Mouse (Mus musculus): ENCODE measurements around the gene Ccn5.
A peak's percentile ranks its signal among the peaks of the same experiment; 100 is the strongest.

The Ccn5 gene

GRCm38 (mm10) chr2:163820607-163821006 is at the start of gene Ccn5:
Gene Ccn5, plus strand, starts transcription at chr2:163820861.
- DNase-seq (ENCODE audit: low read depth, low spot score) = no peak

DNA sequence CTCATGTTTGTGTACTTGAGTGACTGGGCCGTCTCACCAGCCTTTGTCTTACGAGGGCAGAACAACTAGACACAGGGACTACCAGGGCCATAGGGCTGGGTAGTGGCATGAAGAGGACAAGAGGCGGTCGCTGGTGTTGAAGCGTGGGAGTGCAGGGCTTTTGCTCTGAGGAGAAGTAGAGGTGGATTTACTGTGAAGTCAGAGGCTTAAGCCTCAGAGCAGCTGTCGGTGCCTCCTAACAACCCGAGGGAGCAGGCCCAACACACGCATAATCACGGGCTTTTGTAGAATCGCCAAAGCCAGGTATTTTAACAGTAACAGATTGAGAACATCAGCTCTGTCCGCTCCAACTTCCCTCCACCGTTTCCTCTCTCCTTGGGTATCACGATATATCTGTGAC is 44.0 kb upstream of the Ccn5 start:
- no peak for DNase-seq (ENCODE audit: low read depth, low spot score)

- no peak for DNase-seq (ENCODE audit: low read depth, low spot score)
Observed at GRCm38 (mm10) chr2:163777061-163777460, 43.6 kb upstream of the Ccn5 start.

DNA sequence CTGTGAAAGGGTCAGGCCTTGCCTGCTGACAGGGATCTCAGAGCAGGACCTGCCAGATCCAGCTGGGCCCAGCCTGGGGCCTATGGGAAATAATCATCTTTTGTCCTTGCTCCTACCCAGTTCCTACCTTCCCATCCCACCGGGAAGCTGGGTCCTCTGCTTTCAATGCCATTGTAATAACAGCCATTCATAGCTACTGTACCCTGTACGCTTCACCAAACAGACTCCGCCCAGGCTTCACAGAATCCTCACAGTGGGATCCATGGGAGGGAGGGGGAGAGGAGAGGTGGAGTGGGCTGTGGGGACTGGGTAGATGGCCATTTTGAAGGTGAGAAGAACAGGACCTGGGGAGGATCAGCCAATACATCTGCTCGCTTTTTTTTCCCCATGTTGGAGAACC is 41.8 kb upstream of the Ccn5 start:
- DNase-seq (ENCODE audit: low read depth, low spot score) = no peak

GRCm38 (mm10) chr2:163783368-163783767 is 37.3 kb upstream of the Ccn5 start:
- DNase-seq (ENCODE audit: low read depth, low spot score) = no peak

GRCm38 (mm10) chr2:163783901-163784300 is 36.8 kb upstream of the Ccn5 start:
- DNase-seq (ENCODE audit: low read depth, low spot score) = no peak

DNA sequence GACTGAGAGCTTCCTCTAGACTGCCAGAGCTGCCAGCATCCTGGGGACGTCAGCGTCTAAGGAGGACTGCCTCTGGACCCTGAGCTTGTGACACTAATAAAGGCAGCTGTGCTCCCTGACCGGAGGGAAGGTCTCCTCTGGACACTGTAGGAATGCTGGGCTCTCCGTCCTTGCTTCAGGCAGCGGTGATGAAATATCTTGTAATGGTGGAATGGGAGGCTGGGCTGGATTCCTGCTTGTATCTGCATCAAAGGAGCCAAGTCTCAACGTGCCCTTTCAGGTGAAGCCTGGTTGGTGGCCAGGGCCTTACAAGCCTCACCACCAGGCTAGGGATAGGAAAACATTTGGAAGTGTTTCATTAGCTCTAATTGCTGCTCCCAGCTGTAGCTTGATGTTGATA is 33.6 kb upstream of the Ccn5 start:
- DNase-seq (ENCODE audit: low read depth, low spot score) = no peak

DNA sequence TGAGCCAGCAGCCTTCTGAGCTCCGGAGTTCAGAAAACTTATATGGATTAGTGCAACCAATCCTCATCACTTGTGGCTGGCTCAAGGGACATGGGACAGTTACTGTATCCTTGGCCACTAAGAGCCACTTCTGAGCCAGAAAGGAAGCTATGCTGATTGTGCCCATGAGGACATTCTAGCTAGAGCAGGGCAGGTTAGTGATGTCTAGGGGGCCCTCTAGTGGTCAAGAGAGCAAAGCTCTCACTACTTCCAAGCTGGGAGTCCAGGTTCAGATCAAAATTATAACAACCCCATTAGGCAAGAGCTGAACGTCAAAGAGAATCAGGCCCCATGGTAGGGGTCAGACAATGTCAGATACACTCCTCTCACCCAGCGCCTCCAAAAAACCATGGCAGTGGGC is 33.0 kb upstream of the Ccn5 start:
- peak; percentile 47 for DNase-seq (ENCODE audit: low read depth, low spot score)

DNA sequence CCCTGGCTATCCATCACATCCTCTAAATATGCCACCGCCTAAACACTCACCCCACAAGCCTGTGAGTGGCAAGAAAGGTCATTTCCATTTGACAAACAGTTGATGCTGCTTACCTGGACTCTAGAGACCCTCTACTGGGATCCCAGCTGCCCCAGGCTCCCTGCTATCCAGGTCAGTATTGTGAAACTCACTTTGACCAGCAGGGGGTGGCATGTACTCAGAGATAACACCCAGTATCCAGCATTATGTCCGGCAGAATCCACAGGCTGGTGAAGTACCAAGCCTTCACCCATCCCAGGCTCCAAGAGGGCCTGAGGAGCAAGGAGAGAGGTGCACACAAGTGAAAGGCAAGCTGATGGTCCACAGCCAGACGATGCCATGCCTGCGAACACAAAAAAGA is 32.2 kb upstream of the Ccn5 start:
- DNase-seq (ENCODE audit: low read depth, low spot score) = no peak

GRCm38 (mm10) chr2:163798411-163798810 is 22.2 kb upstream of the Ccn5 start:
- DNase-seq (ENCODE audit: low read depth, low spot score) = no peak

GRCm38 (mm10) chr2:163800832-163801231 is 19.8 kb upstream of the Ccn5 start:
- no peak for DNase-seq (ENCODE audit: low read depth, low spot score)

DNA sequence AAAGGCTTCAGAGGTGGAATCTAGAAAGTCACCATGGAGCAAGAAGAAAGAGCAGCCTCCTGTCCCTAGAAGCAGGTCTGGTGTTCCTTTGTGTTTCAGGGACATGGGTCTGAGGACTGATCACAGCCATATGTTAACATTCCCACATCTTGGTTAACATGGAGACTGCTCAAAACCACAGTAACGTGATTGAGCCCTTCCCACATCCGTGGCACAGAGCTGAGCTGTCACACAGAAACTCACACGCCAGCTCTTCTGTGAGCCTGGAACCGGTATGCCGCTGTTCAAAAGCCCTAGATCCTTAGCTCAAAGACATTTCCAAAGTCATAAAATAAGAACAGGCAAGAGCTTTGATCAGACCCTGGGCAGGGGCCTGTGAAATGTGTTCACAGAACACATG is 19.3 kb upstream of the Ccn5 start:
- no peak for DNase-seq (ENCODE audit: low read depth, low spot score)

GRCm38 (mm10) chr2:163803838-163804237 is 16.8 kb upstream of the Ccn5 start:
- no peak for DNase-seq (ENCODE audit: low read depth, low spot score)

GRCm38 (mm10) chr2:163809166-163809565 is 11.5 kb upstream of the Ccn5 start:
- DNase-seq (ENCODE audit: low read depth, low spot score) = peak; percentile 38

DNA sequence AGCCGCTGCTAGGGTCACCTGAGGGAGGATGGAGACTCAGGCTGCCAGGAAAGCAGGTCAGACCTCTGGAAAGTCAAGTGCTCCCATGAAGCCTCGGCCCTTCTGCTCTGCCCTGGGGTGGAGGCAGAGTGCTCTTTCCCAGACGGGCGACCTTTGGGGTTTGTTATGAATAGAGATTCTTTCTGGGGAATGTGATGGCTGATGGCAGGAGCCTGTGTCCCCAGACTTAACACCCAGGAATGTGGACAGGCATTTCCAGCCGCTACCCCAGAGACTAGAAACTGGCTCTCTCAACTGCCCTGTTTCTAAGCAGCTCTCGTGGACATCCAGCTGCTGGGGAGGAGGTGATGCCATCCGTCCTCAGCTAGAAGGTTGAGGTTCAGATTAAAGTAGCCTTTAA is 11.0 kb upstream of the Ccn5 start:
- no peak for DNase-seq (ENCODE audit: low read depth, low spot score)

GRCm38 (mm10) chr2:163813077-163813476 is 7.6 kb upstream of the Ccn5 start:
- DNase-seq (ENCODE audit: low read depth, low spot score) = no peak

- no peak for DNase-seq (ENCODE audit: low read depth, low spot score)
Observed at GRCm38 (mm10) chr2:163814739-163815465, 5.8 kb upstream of the Ccn5 start.

GRCm38 (mm10) chr2:163823248-163823647 is 2.6 kb downstream of the Ccn5 start:
- DNase-seq (ENCODE audit: low read depth, low spot score) = no peak

DNA sequence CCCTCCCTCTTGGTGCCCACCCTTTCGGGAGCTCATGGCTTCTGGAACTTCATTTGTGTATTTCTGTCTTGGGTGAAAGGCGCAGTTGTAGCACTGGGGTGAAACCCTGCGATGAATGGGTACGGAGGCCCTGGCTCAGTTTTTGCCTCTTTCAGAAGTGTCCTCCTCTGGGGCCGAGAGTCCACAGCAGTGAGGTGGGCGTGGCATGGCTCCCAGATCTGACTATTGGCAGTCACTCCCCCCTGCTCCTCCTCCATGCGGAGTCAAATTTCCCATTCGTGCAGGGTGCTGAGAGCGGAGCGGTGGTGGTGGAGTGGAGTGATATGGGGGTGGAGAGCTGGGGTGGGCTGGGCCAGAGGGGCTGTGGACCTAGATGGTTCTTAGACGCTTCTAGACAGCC is 3.1 kb downstream of the Ccn5 start:
- no peak for DNase-seq (ENCODE audit: low read depth, low spot score)

GRCm38 (mm10) chr2:163825861-163826260 is 5.2 kb downstream of the Ccn5 start:
- no peak for DNase-seq (ENCODE audit: low read depth, low spot score)

- no peak for DNase-seq (ENCODE audit: low read depth, low spot score)
Observed at GRCm38 (mm10) chr2:163826494-163826893, 5.8 kb downstream of the Ccn5 start.

DNA sequence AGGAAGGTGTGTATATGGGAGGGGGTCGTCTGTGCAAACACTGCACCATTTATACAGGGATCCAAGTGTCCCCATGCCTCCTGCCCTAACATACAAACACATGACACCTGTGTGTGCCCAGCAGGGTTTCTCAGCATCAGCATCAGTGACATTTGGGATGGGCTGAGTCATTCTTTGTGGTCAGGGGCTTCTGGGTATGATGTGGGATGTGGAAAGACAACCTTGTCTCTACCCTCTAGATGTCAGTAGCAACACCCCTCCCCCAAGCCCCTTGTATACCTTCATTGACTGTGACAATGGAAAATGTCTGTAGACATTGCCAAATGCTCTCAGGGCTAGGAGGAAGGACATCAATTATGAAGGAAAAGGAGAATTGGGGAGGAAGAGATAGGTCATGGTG is 10.5 kb downstream of the Ccn5 start:
- no peak for DNase-seq (ENCODE audit: low read depth, low spot score)

DNA sequence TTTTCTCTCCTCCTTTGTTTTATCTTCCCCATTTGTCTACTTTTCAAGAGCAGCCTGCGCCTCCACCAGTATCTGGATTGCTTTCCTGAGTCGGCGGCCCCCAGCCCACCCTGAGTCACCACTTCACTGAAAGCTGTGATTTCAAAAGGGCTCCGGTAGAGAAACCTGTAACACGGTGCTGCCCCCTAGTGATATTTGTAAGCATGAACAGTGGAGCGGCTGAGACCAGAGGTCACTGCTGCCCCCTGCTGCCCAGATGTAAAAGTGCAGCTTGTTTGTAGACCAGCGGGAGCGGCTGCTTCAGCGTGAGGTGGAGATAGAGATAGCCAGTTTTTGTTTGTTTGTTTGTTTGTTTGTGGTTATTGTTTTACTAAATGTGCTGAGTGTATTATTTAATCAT is 17.4 kb downstream of the Ccn5 start:
- DNase-seq (ENCODE audit: low read depth, low spot score) = peak; percentile 28

DNA sequence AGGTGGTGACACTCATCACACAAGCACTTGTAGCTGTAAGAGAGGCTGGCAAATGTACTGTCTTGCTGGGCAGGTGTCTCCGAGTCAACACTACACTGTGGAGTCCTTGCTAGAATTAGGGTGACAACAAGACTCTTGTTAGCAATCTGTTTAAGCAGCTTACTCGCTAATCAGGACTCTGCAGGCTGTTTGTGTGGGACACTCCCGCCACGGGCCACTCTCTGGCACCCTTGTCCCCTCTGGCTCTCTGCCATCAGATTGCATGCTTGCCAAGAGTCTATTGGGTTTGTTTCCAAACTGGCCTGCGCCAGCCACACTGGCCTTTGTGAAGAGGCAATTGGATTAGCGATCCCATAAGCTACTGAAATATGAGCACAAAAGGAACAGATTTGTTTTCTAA is 18.9 kb downstream of the Ccn5 start:
- DNase-seq (ENCODE audit: low read depth, low spot score) = no peak
